Mouse (Mus musculus): ENCODE measurements around the gene Prkag2. TPM values are rescaled to one million over a fixed set of nuclear protein-coding genes. Genes with fewer than 3 reads are reported as not detected.

Prkag2 gene
- polyA plus RNA-seq, 1 experiment, result 60.2 TPM

GRCm38 (mm10) chr5:25097891-25098290 is 2.6 kb downstream of the Prkag2 start:
- Histone ChIP-seq H3K27ac (replicated peaks; ENCODE audit: low read depth, low read length) (peak overlapping the region; percentile 86), H3K4me3 (ENCODE audit: insufficient read depth, low read depth, low read length) (peak overlapping the region; percentile 87), H3K4me1 (ENCODE audit: control insufficient read depth, insufficient read depth, insufficient read length, low read length) (peaks cover 21% of the 10 kb centered on the region)

- Histone ChIP-seq H3K4me3 (ENCODE audit: insufficient read depth, low read depth, low read length) (peak overlapping the region; percentile 87), H3K27ac (replicated peaks; ENCODE audit: low read depth, low read length) (peak overlapping the region; percentile 86)
These were observed 4.0 kb downstream of the Prkag2 start for GRCm38 (mm10) chr5:25096431-25096830.

GRCm38 (mm10) chr5:25092630-25093245 is 7.7 kb downstream of the Prkag2 start:
- Histone ChIP-seq H3K27ac (replicated peaks; ENCODE audit: low read depth, low read length) (no peak overlapping the region), H3K4me1 (ENCODE audit: control insufficient read depth, insufficient read depth, insufficient read length, low read length) (peaks cover 28% of the 10 kb centered on the region)

More at GRCm38 (mm10) chr5:25096431-25096830, 4.0 kb downstream of the Prkag2 start:
- H3K4me1 ChIP-seq (ENCODE audit: control insufficient read depth, insufficient read depth, insufficient read length, low read length), result peaks cover 20% of the 10 kb centered on the region

GRCm38 (mm10) chr5:25089258-25089972 is 11.0 kb downstream of the Prkag2 start:
- Histone ChIP-seq H3K27ac (replicated peaks; ENCODE audit: low read depth, low read length) (no peak overlapping the region), H3K4me1 (ENCODE audit: control insufficient read depth, insufficient read depth, insufficient read length, low read length) (peaks cover 49% of the 10 kb centered on the region), H3K4me3 (ENCODE audit: insufficient read depth, low read depth, low read length) (no peak overlapping the region)

More at GRCm38 (mm10) chr5:25092630-25093245, 7.7 kb downstream of the Prkag2 start:
- H3K4me3 ChIP-seq (ENCODE audit: insufficient read depth, low read depth, low read length), result no peak overlapping the region

GRCm38 (mm10) chr5:25088633-25089032 is 11.8 kb downstream of the Prkag2 start:
- no peak overlapping the region for H3K4me3 ChIP-seq (ENCODE audit: insufficient read depth, low read depth, low read length)
- no peak overlapping the region for H3K27ac ChIP-seq (replicated peaks; ENCODE audit: low read depth, low read length)
- peaks cover 49% of the 10 kb centered on the region for H3K4me1 ChIP-seq (ENCODE audit: control insufficient read depth, insufficient read depth, insufficient read length, low read length)

GRCm38 (mm10) chr5:25088111-25088510 is 12.3 kb downstream of the Prkag2 start:
- no peak overlapping the region; the same call in 1 of the 2 replicates for H3K27ac ChIP-seq (replicated peaks; ENCODE audit: low read depth, low read length)
- peaks cover 45% of the 10 kb centered on the region for H3K4me1 ChIP-seq (ENCODE audit: control insufficient read depth, insufficient read depth, insufficient read length, low read length)
- no peak overlapping the region for H3K4me3 ChIP-seq (ENCODE audit: insufficient read depth, low read depth, low read length)

GRCm38 (mm10) chr5:25087064-25087463 is 13.4 kb downstream of the Prkag2 start:
- peak overlapping the region; percentile 58 for H3K27ac ChIP-seq (replicated peaks; ENCODE audit: low read depth, low read length)
- peaks cover 37% of the 10 kb centered on the region for H3K4me1 ChIP-seq (ENCODE audit: control insufficient read depth, insufficient read depth, insufficient read length, low read length)
- H3K4me3 ChIP-seq (ENCODE audit: insufficient read depth, low read depth, low read length), result no peak overlapping the region

- Histone ChIP-seq H3K27ac (replicated peaks; ENCODE audit: low read depth, low read length) (peak overlapping the region; percentile 72), H3K4me1 (ENCODE audit: control insufficient read depth, insufficient read depth, insufficient read length, low read length) (peaks cover 35% of the 10 kb centered on the region), H3K4me3 (ENCODE audit: insufficient read depth, low read depth, low read length) (no peak overlapping the region)
These were observed 14.2 kb downstream of the Prkag2 start for GRCm38 (mm10) chr5:25086234-25086633.

- H3K4me3 ChIP-seq (ENCODE audit: insufficient read depth, low read depth, low read length), result no peak overlapping the region
- 0 out of 2 replicates have a peak overlapping the region, but pooled peaks have one; percentile 17 for H3K27ac ChIP-seq (replicated peaks; ENCODE audit: low read depth, low read length)
- peaks cover 39% of the 10 kb centered on the region for H3K4me1 ChIP-seq (ENCODE audit: control insufficient read depth, insufficient read depth, insufficient read length, low read length)
These were observed 15.3 kb downstream of the Prkag2 start for GRCm38 (mm10) chr5:25085170-25085569.

GRCm38 (mm10) chr5:25083816-25084215 is 16.6 kb downstream of the Prkag2 start:
- peak overlapping the region; percentile 18; the same call in 1 of the 2 replicates for H3K27ac ChIP-seq (replicated peaks; ENCODE audit: low read depth, low read length)
- H3K4me1 ChIP-seq (ENCODE audit: control insufficient read depth, insufficient read depth, insufficient read length, low read length), result peaks cover 51% of the 10 kb centered on the region
- H3K4me3 ChIP-seq (ENCODE audit: insufficient read depth, low read depth, low read length), result no peak overlapping the region

GRCm38 (mm10) chr5:25082542-25082941 is 17.9 kb downstream of the Prkag2 start:
- no peak overlapping the region for H3K4me3 ChIP-seq (ENCODE audit: insufficient read depth, low read depth, low read length)
- H3K4me1 ChIP-seq (ENCODE audit: control insufficient read depth, insufficient read depth, insufficient read length, low read length), result peaks cover 54% of the 10 kb centered on the region
- H3K27ac ChIP-seq (replicated peaks; ENCODE audit: low read depth, low read length), result no peak overlapping the region

GRCm38 (mm10) chr5:25081545-25081944 is 18.9 kb downstream of the Prkag2 start:
- Histone ChIP-seq H3K4me1 (ENCODE audit: control insufficient read depth, insufficient read depth, insufficient read length, low read length) (peaks cover 46% of the 10 kb centered on the region), H3K27ac (replicated peaks; ENCODE audit: low read depth, low read length) (peak overlapping the region; percentile 57), H3K4me3 (ENCODE audit: insufficient read depth, low read depth, low read length) (no peak overlapping the region)

- Histone ChIP-seq H3K4me3 (ENCODE audit: insufficient read depth, low read depth, low read length) (no peak overlapping the region), H3K27ac (replicated peaks; ENCODE audit: low read depth, low read length) (peak overlapping the region; percentile 57), H3K4me1 (ENCODE audit: control insufficient read depth, insufficient read depth, insufficient read length, low read length) (peaks cover 44% of the 10 kb centered on the region)
These were observed 19.4 kb downstream of the Prkag2 start for GRCm38 (mm10) chr5:25080994-25081393.

GRCm38 (mm10) chr5:25080438-25080945 is 19.9 kb downstream of the Prkag2 start:
- Histone ChIP-seq H3K27ac (replicated peaks; ENCODE audit: low read depth, low read length) (peak overlapping the region; percentile 57), H3K4me1 (ENCODE audit: control insufficient read depth, insufficient read depth, insufficient read length, low read length) (peaks cover 41% of the 10 kb centered on the region), H3K4me3 (ENCODE audit: insufficient read depth, low read depth, low read length) (no peak overlapping the region)

GRCm38 (mm10) chr5:25079766-25080265 is 20.6 kb downstream of the Prkag2 start:
- H3K27ac ChIP-seq (replicated peaks; ENCODE audit: low read depth, low read length), result peak overlapping the region; percentile 28; the same call in 1 of the 2 replicates
- H3K4me3 ChIP-seq (ENCODE audit: insufficient read depth, low read depth, low read length), result no peak overlapping the region
- H3K4me1 ChIP-seq (ENCODE audit: control insufficient read depth, insufficient read depth, insufficient read length, low read length), result peaks cover 40% of the 10 kb centered on the region

All from brown adipose tissue, adult 24 weeks (tissue).